Mouse (Mus musculus): Measurements from ENCODE around the gene Gm20388.

- TF ChIP-seq CTCF (IDR thresholded peaks at IDR 0.05; ENCODE audit: insufficient read depth, low read depth, low read length) (no peak), POLR2A (IDR thresholded peaks at IDR 0.05; ENCODE audit: insufficient read depth, low read depth, low read length) (no peak)
Observed at GRCm38 (mm10) chr8:124279690-124279985, 4369.0 kb downstream of the Gm20388 start.

All from olfactory bulb, adult 2 months (tissue).